Mouse (Mus musculus): ENCODE measurements around the gene Olfml2b. TPM values are rescaled to one million over a fixed set of nuclear protein-coding genes. Genes with fewer than 3 reads are reported as not detected.

The Olfml2b gene
- polyA plus RNA-seq, 1 experiment from 2014 or later: 21.9 TPM

- H3K9ac ChIP-seq (ENCODE audit: low read length): no peak overlapping the region
- no peaks in the 10 kb centered on the region for H3K36me3 ChIP-seq (ENCODE audit: control insufficient read depth, insufficient read depth, low read length)
- no peaks in the 10 kb centered on the region for H3K27me3 ChIP-seq (ENCODE audit: control insufficient read depth, insufficient read depth, low read depth, low read length)
- H3K27ac ChIP-seq (ENCODE audit: low read length): no peak overlapping the region
- H3K9me3 ChIP-seq (ENCODE audit: control insufficient read depth, low read length): no peaks in the 10 kb centered on the region
- no peak overlapping the region for H3K4me3 ChIP-seq (ENCODE audit: low read length)
- no peak for ATAC-seq (ENCODE audit: low read depth)
- WGBS: 72% methylated on average over 11 of the region's 11 CpGs
- H3K4me1 ChIP-seq (replicated peaks; ENCODE audit: control insufficient read depth, insufficient read depth, low read length): no peaks in the 10 kb centered on the region
- H3K4me2 ChIP-seq (ENCODE audit: low read depth, low read length): no peak overlapping the region
These were observed 12.3 kb downstream of the Olfml2b start for GRCm38 (mm10) chr1:170656518-170657227.

GRCm38 (mm10) chr1:170657228-170657521, 12.8 kb downstream of the Olfml2b start:
- Histone ChIP-seq H3K4me3 (ENCODE audit: low read length) (no peak overlapping the region), H3K27ac (ENCODE audit: low read length) (no peak overlapping the region), H3K4me1 (replicated peaks; ENCODE audit: control insufficient read depth, insufficient read depth, low read length) (no peaks in the 10 kb centered on the region), H3K36me3 (ENCODE audit: control insufficient read depth, insufficient read depth, low read length) (no peaks in the 10 kb centered on the region), H3K9ac (ENCODE audit: low read length) (no peak overlapping the region), H3K4me2 (ENCODE audit: low read depth, low read length) (no peak overlapping the region), H3K9me3 (ENCODE audit: control insufficient read depth, low read length) (no peaks in the 10 kb centered on the region), H3K27me3 (ENCODE audit: control insufficient read depth, insufficient read depth, low read depth, low read length) (no peaks in the 10 kb centered on the region)
- ATAC-seq (ENCODE audit: low read depth): no peak
- 37% methylated on average over 2 of the region's 2 CpGs for WGBS

GRCm38 (mm10) chr1:170657643-170658314, 13.4 kb downstream of the Olfml2b start:
- H3K4me1 ChIP-seq (replicated peaks; ENCODE audit: control insufficient read depth, insufficient read depth, low read length): no peaks in the 10 kb centered on the region
- no peak overlapping the region for H3K4me3 ChIP-seq (ENCODE audit: low read length)
- no peak overlapping the region for H3K4me2 ChIP-seq (ENCODE audit: low read depth, low read length)
- H3K9ac ChIP-seq (ENCODE audit: low read length): no peak overlapping the region
- no peaks in the 10 kb centered on the region for H3K36me3 ChIP-seq (ENCODE audit: control insufficient read depth, insufficient read depth, low read length)
- no peaks in the 10 kb centered on the region for H3K9me3 ChIP-seq (ENCODE audit: control insufficient read depth, low read length)
- no peaks in the 10 kb centered on the region for H3K27me3 ChIP-seq (ENCODE audit: control insufficient read depth, insufficient read depth, low read depth, low read length)
- ATAC-seq (ENCODE audit: low read depth): no peak
- no peak overlapping the region for H3K27ac ChIP-seq (ENCODE audit: low read length)
- 61% methylated on average over 13 of the region's 13 CpGs for WGBS

- no peak overlapping the region for H3K9ac ChIP-seq (ENCODE audit: low read length)
- WGBS: 61% methylated on average over 13 of the region's 13 CpGs
- no peak overlapping the region for H3K27ac ChIP-seq (ENCODE audit: low read length)
- no peak overlapping the region for H3K4me3 ChIP-seq (ENCODE audit: low read length)
- no peaks in the 10 kb centered on the region for H3K4me1 ChIP-seq (replicated peaks; ENCODE audit: control insufficient read depth, insufficient read depth, low read length)
- no peaks in the 10 kb centered on the region for H3K9me3 ChIP-seq (ENCODE audit: control insufficient read depth, low read length)
- ATAC-seq (ENCODE audit: low read depth): no peak
- no peaks in the 10 kb centered on the region for H3K27me3 ChIP-seq (ENCODE audit: control insufficient read depth, insufficient read depth, low read depth, low read length)
- H3K4me2 ChIP-seq (ENCODE audit: low read depth, low read length): no peak overlapping the region
- no peaks in the 10 kb centered on the region for H3K36me3 ChIP-seq (ENCODE audit: control insufficient read depth, insufficient read depth, low read length)
These were observed 14.9 kb downstream of the Olfml2b start for GRCm38 (mm10) chr1:170659260-170659659.

GRCm38 (mm10) chr1:170664620-170665185, 20.4 kb downstream of the Olfml2b start:
- Histone ChIP-seq H3K9ac (ENCODE audit: low read length) (no peak overlapping the region), H3K27me3 (ENCODE audit: control insufficient read depth, insufficient read depth, low read depth, low read length) (no peaks in the 10 kb centered on the region), H3K4me2 (ENCODE audit: low read depth, low read length) (no peak overlapping the region), H3K9me3 (ENCODE audit: control insufficient read depth, low read length) (no peaks in the 10 kb centered on the region), H3K4me1 (replicated peaks; ENCODE audit: control insufficient read depth, insufficient read depth, low read length) (no peaks in the 10 kb centered on the region), H3K4me3 (ENCODE audit: low read length) (no peak overlapping the region), H3K36me3 (ENCODE audit: control insufficient read depth, insufficient read depth, low read length) (no peaks in the 10 kb centered on the region), H3K27ac (ENCODE audit: low read length) (no peak overlapping the region)
- ATAC-seq (ENCODE audit: low read depth): no peak
- 77% methylated on average over 11 of the region's 11 CpGs for WGBS

GRCm38 (mm10) chr1:170665200-170665599, 20.9 kb downstream of the Olfml2b start:
- ATAC-seq (ENCODE audit: low read depth): no peak

GRCm38 (mm10) chr1:170674184-170674775, 29.9 kb downstream of the Olfml2b start:
- H3K9ac ChIP-seq (ENCODE audit: low read length): no peak overlapping the region
- peak; percentile 66; the same call in 1 of the 2 replicates for ATAC-seq (ENCODE audit: low read depth)
- H3K4me2 ChIP-seq (ENCODE audit: low read depth, low read length): no peak overlapping the region
- H3K4me1 ChIP-seq (replicated peaks; ENCODE audit: control insufficient read depth, insufficient read depth, low read length): no peaks in the 10 kb centered on the region
- H3K4me3 ChIP-seq (ENCODE audit: low read length): no peak overlapping the region
- H3K36me3 ChIP-seq (ENCODE audit: control insufficient read depth, insufficient read depth, low read length): no peaks in the 10 kb centered on the region
- no peak overlapping the region for H3K27ac ChIP-seq (ENCODE audit: low read length)
- 0 out of 2 replicates have a peak, but pooled peaks cover 2% of the 10 kb centered on the region for H3K9me3 ChIP-seq (ENCODE audit: control insufficient read depth, low read length)
- WGBS: 52% methylated on average over 9 of the region's 9 CpGs
- no peaks in the 10 kb centered on the region for H3K27me3 ChIP-seq (ENCODE audit: control insufficient read depth, insufficient read depth, low read depth, low read length)

More at GRCm38 (mm10) chr1:170665200-170665599, 20.9 kb downstream of the Olfml2b start:
- no peaks in the 10 kb centered on the region for H3K4me1 ChIP-seq (replicated peaks; ENCODE audit: control insufficient read depth, insufficient read depth, low read length)
- no peak overlapping the region for H3K4me3 ChIP-seq (ENCODE audit: low read length)
- H3K9ac ChIP-seq (ENCODE audit: low read length): no peak overlapping the region
- H3K36me3 ChIP-seq (ENCODE audit: control insufficient read depth, insufficient read depth, low read length): no peaks in the 10 kb centered on the region
- 91% methylated on average over 7 of the region's 7 CpGs for WGBS
- no peaks in the 10 kb centered on the region for H3K9me3 ChIP-seq (ENCODE audit: control insufficient read depth, low read length)
- H3K27ac ChIP-seq (ENCODE audit: low read length): no peak overlapping the region
- H3K4me2 ChIP-seq (ENCODE audit: low read depth, low read length): no peak overlapping the region
- no peaks in the 10 kb centered on the region for H3K27me3 ChIP-seq (ENCODE audit: control insufficient read depth, insufficient read depth, low read depth, low read length)

GRCm38 (mm10) chr1:170677681-170678080, 33.3 kb downstream of the Olfml2b start:
- H3K27ac ChIP-seq (ENCODE audit: low read length): no peak overlapping the region
- WGBS: 87% methylated on average over 4 of the region's 4 CpGs
- H3K4me1 ChIP-seq (replicated peaks; ENCODE audit: control insufficient read depth, insufficient read depth, low read length): no peaks in the 10 kb centered on the region
- H3K9me3 ChIP-seq (ENCODE audit: control insufficient read depth, low read length): no peaks in the 10 kb centered on the region
- no peaks in the 10 kb centered on the region for H3K27me3 ChIP-seq (ENCODE audit: control insufficient read depth, insufficient read depth, low read depth, low read length)
- H3K4me2 ChIP-seq (ENCODE audit: low read depth, low read length): no peak overlapping the region
- H3K9ac ChIP-seq (ENCODE audit: low read length): no peak overlapping the region
- H3K4me3 ChIP-seq (ENCODE audit: low read length): no peak overlapping the region
- no peaks in the 10 kb centered on the region; the same call in 1 of the 2 replicates for H3K36me3 ChIP-seq (ENCODE audit: control insufficient read depth, insufficient read depth, low read length)
- no peak for ATAC-seq (ENCODE audit: low read depth)

- H3K4me1 ChIP-seq (replicated peaks; ENCODE audit: control insufficient read depth, insufficient read depth, low read length): no peaks in the 10 kb centered on the region
- ATAC-seq (ENCODE audit: low read depth): no peak
- no peak overlapping the region for H3K9ac ChIP-seq (ENCODE audit: low read length)
- no peaks in the 10 kb centered on the region for H3K27me3 ChIP-seq (ENCODE audit: control insufficient read depth, insufficient read depth, low read depth, low read length)
- no peaks in the 10 kb centered on the region; the same call in 1 of the 2 replicates for H3K36me3 ChIP-seq (ENCODE audit: control insufficient read depth, insufficient read depth, low read length)
- no peak overlapping the region for H3K4me2 ChIP-seq (ENCODE audit: low read depth, low read length)
- H3K27ac ChIP-seq (ENCODE audit: low read length): no peak overlapping the region
- no peaks in the 10 kb centered on the region for H3K9me3 ChIP-seq (ENCODE audit: control insufficient read depth, low read length)
- WGBS: 74% methylated on average over 4 of the region's 4 CpGs
- H3K4me3 ChIP-seq (ENCODE audit: low read length): no peak overlapping the region
These were observed 34.5 kb downstream of the Olfml2b start for GRCm38 (mm10) chr1:170678861-170679260.
